31 mouse cellular contexts compared by ENCODE assay signal in genomic region chr7:119418523-119418922, GRCm38 (mm10). TPM values are rescaled to one million over a fixed set of nuclear protein-coding genes. Genes with fewer than 3 reads are reported as not detected.
"Had no signal": no experiment of that assay in that cellular context is flagged by ENCODE, and none has a peak within 500 bp of the region (broad histone marks: within the 10 kb centered on the region; RNA-seq: fewer than 3 reads in every experiment).

No protein-coding gene starts in this region.

- H3K9ac ChIP-seq: kidney, embryonic 15.5 days; limb, embryonic 13.5 days; liver, embryonic 12.5 days; liver, embryonic 15.5 days; lung, embryonic 15.5 days; midbrain, embryonic 12.5 days; midbrain, embryonic 15.5 days had no signal

- H3K27ac ChIP-seq: kidney, embryonic 15.5 days; left cerebral cortex, adult 2 months; limb, embryonic 10.5 days; limb, embryonic 13.5 days; liver, embryonic 12.5 days; liver, embryonic 15.5 days; lung, embryonic 15.5 days; midbrain, embryonic 12.5 days; midbrain, embryonic 15.5 days; stomach, postnatal 0 days had no signal

- H3K36me3 ChIP-seq: kidney, embryonic 15.5 days; limb, embryonic 10.5 days; limb, embryonic 13.5 days; liver, embryonic 12.5 days; liver, embryonic 15.5 days; lung, embryonic 15.5 days; midbrain, embryonic 12.5 days; midbrain, embryonic 15.5 days had no signal

- H3K4me1 ChIP-seq: kidney, embryonic 15.5 days; limb, embryonic 10.5 days; limb, embryonic 13.5 days; liver, embryonic 12.5 days; liver, embryonic 15.5 days; lung, embryonic 15.5 days had no signal

- H3K4me3 ChIP-seq: kidney, embryonic 15.5 days; left cerebral cortex, adult 2 months; limb, embryonic 10.5 days; limb, embryonic 13.5 days; liver, embryonic 12.5 days; liver, embryonic 15.5 days; lung, embryonic 15.5 days; midbrain, embryonic 12.5 days; midbrain, embryonic 15.5 days; myocyte had no signal

- ATAC-seq: liver, embryonic 12.5 days; midbrain, embryonic 15.5 days had no signal

- H3K4me2 ChIP-seq: kidney, embryonic 15.5 days; limb, embryonic 13.5 days; liver, embryonic 12.5 days; liver, embryonic 15.5 days; lung, embryonic 15.5 days; midbrain, embryonic 12.5 days; midbrain, embryonic 15.5 days had no signal

- H3K9me3 ChIP-seq: kidney, embryonic 15.5 days; limb, embryonic 10.5 days; limb, embryonic 13.5 days; liver, embryonic 12.5 days; liver, embryonic 15.5 days; lung, embryonic 15.5 days; midbrain, embryonic 12.5 days; midbrain, embryonic 15.5 days had no signal

- DNase-seq: kidney, adult 11 months; kidney, adult 8-10 months; kidney, postnatal 10 days; kidney, postnatal 36 days; layer of hippocampus, postnatal 36 days; liver; lung, adult 18-20 months; lung, postnatal 14 days; lung, postnatal 4 days; thymus, adult 2 months; thymus, postnatal 14 days; thymus, postnatal 4 days had no signal

- H3K27me3 ChIP-seq: kidney, embryonic 15.5 days; limb, embryonic 13.5 days; liver, embryonic 12.5 days; liver, embryonic 15.5 days; lung, embryonic 15.5 days; midbrain, embryonic 12.5 days; midbrain, embryonic 15.5 days had no signal

RNA-seq across cellular contexts. Expression of gene Gp2, which starts 40.6 kb away (rescaled TPM):
- total RNA-seq: layer of hippocampus, postnatal 10 days; layer of hippocampus, postnatal 36 days; left cerebral cortex, adult 2 months; left cerebral cortex, postnatal 14 days; megakaryocyte progenitor cell, adult 5-6 weeks; megakaryocyte-erythroid progenitor cell, adult 5-6 weeks; monocyte, adult 5-6 weeks had no signal
- polyA plus RNA-seq: limb, embryonic 10.5 days; limb, embryonic 13.5 days; liver, embryonic 12.5 days; liver, embryonic 15.5 days; lung, embryonic 15.5 days; midbrain, embryonic 12.5 days; midbrain, embryonic 15.5 days; myocyte; neural tube, embryonic 11.5 days; neural tube, embryonic 14.5 days; stomach, embryonic 14.5 days had no signal
